Mouse (Mus musculus): ENCODE results near the gene B4gat1. TPM values are rescaled to one million over a fixed set of nuclear protein-coding genes. Genes with fewer than 3 reads are reported as not detected.

Gene B4gat1
- polyA plus RNA-seq, 1 experiment from 2014 or later: 36.2 TPM

DNA sequence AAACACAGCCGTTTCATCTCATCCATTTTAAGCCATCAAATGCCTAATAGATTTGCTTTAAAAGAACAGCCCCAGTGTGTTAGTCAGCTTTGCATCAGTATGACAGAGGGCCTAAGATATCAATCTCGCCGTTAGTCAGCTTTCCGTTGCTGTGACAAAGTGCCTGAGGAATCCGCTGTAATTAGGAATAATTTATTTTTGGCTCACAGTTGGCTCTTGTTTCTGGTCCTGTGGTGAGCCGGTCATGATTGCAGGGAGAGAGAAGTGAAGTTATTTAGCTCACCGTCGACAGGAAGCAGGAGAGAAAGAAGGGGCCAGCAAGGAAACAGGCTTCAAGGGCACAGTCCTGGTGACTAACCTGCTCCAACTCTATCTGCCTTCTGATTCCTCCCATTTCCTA, 25.5 kb upstream of the B4gat1 start:
- H3K4me3 ChIP-seq: no peak overlapping the region

GRCm38 (mm10) chr19:5014961-5015398, 23.6 kb upstream of the B4gat1 start:
- DNase-seq (ENCODE audit: extremely low spot score, low spot score): no peak
- Histone ChIP-seq H3K4me1 (peaks cover 9% of the 10 kb centered on the region), H3K9me3 (no peaks in the 10 kb centered on the region), H3K27ac (no peak overlapping the region), H3K4me3 (no peak overlapping the region), H3K36me3 (replicated peaks) (no peaks in the 10 kb centered on the region), H3K27me3 (ENCODE audit: poor library complexity, severe bottlenecking) (no peaks in the 10 kb centered on the region)
- 18% methylated on average over 8 of the region's 8 CpGs for WGBS

More for the DNA sequence above, 25.5 kb upstream of the B4gat1 start:
- WGBS: 84% methylated on average over 8 of the region's 8 CpGs
- Histone ChIP-seq H3K27ac (no peak overlapping the region), H3K4me1 (peaks cover 9% of the 10 kb centered on the region), H3K9me3 (no peaks in the 10 kb centered on the region), H3K27me3 (ENCODE audit: poor library complexity, severe bottlenecking) (no peaks in the 10 kb centered on the region), H3K36me3 (replicated peaks) (no peaks in the 10 kb centered on the region)
- no peak for DNase-seq (ENCODE audit: extremely low spot score, low spot score)

GRCm38 (mm10) chr19:5016221-5016742, 22.3 kb upstream of the B4gat1 start:
- no peak for DNase-seq (ENCODE audit: extremely low spot score, low spot score)
- 56% methylated on average over 10 of the region's 10 CpGs for WGBS

DNA sequence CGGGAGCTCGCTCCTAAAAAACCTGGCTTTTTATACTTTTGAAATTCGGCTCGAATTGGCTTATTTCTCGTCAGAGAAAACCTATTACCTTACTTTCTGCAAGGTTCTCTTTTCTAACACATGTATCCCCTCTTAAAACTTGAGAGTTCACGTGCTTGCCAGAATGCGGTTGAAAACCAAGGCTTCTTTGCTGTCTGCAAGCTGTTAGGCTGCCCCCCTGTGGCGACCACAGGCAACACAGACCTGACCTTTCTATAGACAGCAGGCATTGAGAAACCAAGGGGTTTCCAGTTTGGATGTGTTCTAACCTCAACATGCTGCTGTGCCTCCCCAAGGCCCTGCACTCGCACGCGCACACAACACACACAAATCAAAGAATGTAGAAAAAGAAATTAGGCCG, 21.8 kb upstream of the B4gat1 start:
- Histone ChIP-seq H3K9me3 (no peaks in the 10 kb centered on the region), H3K4me3 (peak overlapping the region; percentile 19), H3K4me1 (peaks cover 9% of the 10 kb centered on the region), H3K36me3 (replicated peaks) (no peaks in the 10 kb centered on the region), H3K27me3 (ENCODE audit: poor library complexity, severe bottlenecking) (no peaks in the 10 kb centered on the region), H3K27ac (no peak overlapping the region)
- DNase-seq (ENCODE audit: extremely low spot score, low spot score): peak; percentile 69
- 24% methylated on average over 12 of the region's 12 CpGs for WGBS

More at GRCm38 (mm10) chr19:5016221-5016742, 22.3 kb upstream of the B4gat1 start:
- no peaks in the 10 kb centered on the region for H3K27me3 ChIP-seq (ENCODE audit: poor library complexity, severe bottlenecking)
- H3K36me3 ChIP-seq (replicated peaks): no peaks in the 10 kb centered on the region
- H3K9me3 ChIP-seq: no peaks in the 10 kb centered on the region
- peak overlapping the region; percentile 19; the same call in 1 of the 2 replicates for H3K4me3 ChIP-seq
- no peak overlapping the region for H3K27ac ChIP-seq
- H3K4me1 ChIP-seq: peaks cover 9% of the 10 kb centered on the region

DNA sequence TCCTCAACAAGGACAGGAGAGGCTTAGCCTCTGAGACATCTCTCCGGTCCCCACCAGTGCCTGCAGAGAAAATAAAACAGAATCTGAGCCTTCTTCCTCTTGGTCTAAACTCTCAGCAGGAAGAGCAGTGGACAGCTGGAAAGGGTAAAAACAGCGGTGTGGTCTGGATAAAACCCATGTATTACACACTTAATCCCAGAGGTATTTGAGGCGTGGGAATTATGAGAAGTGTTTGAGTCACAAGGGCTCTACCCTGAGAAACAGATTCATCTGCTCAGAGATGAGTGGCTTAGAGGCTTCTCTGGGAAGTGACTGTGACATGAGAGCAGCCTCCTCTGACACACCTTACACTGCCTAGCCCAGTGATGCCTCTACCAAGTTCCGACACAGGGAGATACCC, 21.0 kb upstream of the B4gat1 start:
- no peak overlapping the region for H3K27ac ChIP-seq
- no peaks in the 10 kb centered on the region for H3K36me3 ChIP-seq (replicated peaks)
- H3K4me3 ChIP-seq: no peak overlapping the region
- 92% methylated on average over 4 of the region's 4 CpGs for WGBS
- peaks cover 9% of the 10 kb centered on the region for H3K4me1 ChIP-seq
- no peaks in the 10 kb centered on the region for H3K27me3 ChIP-seq (ENCODE audit: poor library complexity, severe bottlenecking)
- H3K9me3 ChIP-seq: no peaks in the 10 kb centered on the region
- DNase-seq (ENCODE audit: extremely low spot score, low spot score): no peak

DNA sequence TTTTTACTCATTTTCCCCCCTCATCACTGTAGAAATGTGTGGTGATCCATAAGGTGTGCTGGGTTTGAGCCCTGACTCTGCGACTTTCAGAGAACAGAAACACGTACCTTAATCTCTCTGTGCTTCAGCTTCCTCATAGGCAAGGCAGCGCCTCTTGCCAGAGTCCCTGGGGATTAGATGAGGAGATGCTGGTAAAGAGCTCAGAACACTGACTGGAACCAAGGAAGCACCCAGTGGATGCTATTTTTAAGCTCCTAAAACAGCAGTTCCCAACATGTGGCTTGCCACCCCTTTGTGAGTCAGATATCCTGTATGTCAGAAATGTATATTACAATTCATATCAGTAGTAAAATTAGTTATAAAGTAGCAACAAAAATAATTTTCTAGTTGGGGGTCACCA, 20.4 kb upstream of the B4gat1 start:
- WGBS: 78% methylated on average over 3 of the region's 3 CpGs

GRCm38 (mm10) chr19:5021416-5021815, 17.2 kb upstream of the B4gat1 start:
- Histone ChIP-seq H3K27me3 (ENCODE audit: poor library complexity, severe bottlenecking) (no peaks in the 10 kb centered on the region), H3K9me3 (no peaks in the 10 kb centered on the region), H3K4me1 (peaks cover 26% of the 10 kb centered on the region), H3K36me3 (replicated peaks) (peaks cover 11% of the 10 kb centered on the region), H3K4me3 (no peak overlapping the region), H3K27ac (no peak overlapping the region)
- no peak for DNase-seq (ENCODE audit: extremely low spot score, low spot score)
- 94% methylated on average over 2 of the region's 2 CpGs for WGBS

More for the DNA sequence above, 20.4 kb upstream of the B4gat1 start:
- no peaks in the 10 kb centered on the region for H3K9me3 ChIP-seq
- no peak overlapping the region for H3K27ac ChIP-seq
- H3K4me3 ChIP-seq: no peak overlapping the region
- no peaks in the 10 kb centered on the region for H3K36me3 ChIP-seq (replicated peaks)
- DNase-seq (ENCODE audit: extremely low spot score, low spot score): no peak
- H3K4me1 ChIP-seq: peaks cover 10% of the 10 kb centered on the region
- no peaks in the 10 kb centered on the region for H3K27me3 ChIP-seq (ENCODE audit: poor library complexity, severe bottlenecking)

DNA sequence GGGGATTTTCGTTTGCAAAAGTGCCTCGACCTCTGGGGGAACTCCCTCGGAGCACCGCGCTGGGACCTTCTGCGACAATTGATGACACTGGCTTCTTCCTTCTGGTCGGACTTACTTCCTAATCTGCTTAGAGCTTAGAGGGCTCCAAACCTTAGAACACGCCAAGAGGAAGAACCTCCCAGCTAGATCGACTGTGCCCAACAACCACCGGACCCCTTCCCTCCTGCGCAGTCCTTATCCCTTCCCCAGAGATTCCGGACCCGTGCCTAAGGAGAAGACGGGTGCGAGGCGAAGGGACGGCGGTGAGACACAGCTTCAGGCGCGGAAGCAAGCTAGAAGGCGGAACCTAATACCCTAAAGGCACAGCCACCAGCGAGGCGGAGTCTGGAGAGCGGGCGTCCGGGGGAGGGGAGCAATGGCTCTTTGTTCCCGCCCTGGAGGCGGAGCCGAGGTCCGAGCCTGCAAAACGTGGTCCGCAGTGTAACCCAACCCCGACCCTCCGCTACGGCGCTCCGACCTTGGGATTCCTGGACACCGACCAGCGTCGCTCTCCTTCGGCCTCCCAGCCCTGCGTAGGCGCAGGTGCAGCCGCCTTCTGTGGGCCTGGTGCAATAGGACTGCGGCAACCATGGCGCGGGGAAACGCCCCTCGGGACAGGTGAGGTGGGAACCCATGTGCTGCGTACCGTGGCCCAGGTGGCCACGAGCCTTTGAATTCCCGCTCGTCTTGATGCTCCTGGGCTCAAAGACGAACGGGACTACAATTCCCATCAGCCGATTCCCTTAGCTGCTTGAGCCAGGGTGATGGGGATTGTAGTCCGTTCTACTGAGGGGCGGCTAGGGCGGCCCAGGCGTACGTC, 14.8 kb upstream of the B4gat1 start, which contains the start of gene Slc29a2:
Slc29a2 (plus strand) TSS at position 240 of the 859 bp plus-strand sequence.
- Histone ChIP-seq H3K27ac (peak within 1 kb of the TSS; percentile 93), H3K9me3 (no peaks in the 10 kb centered on the region), H3K4me3 (peak within 1 kb of the TSS; percentile 74), H3K27me3 (ENCODE audit: poor library complexity, severe bottlenecking) (no peaks in the 10 kb centered on the region), H3K4me1 (peaks cover 23% of the 10 kb centered on the region), H3K36me3 (replicated peaks) (peaks cover 35% of the 10 kb centered on the region)
- under 1% methylated on average over 62 of the region's 62 CpGs for WGBS
- peak; percentile 94 for DNase-seq (ENCODE audit: extremely low spot score, low spot score)

DNA sequence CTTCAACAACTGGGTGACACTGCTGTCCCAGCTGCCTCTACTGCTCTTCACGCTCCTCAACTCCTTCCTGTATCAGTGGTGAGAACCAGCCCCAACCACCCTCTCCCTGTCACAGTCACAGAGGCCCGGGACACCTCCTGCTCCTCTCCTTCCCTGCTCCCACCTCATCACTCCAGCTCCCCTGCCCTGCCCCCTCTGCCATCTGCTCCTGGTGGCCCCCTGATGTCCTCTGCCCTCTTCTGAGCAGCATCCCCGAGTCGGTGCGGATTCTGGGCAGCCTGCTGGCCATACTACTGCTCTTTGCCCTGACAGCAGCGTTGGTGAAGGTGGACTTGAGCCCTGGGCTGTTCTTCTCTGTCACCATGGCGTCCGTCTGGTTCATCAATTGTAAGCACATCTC, 12.5 kb upstream of the B4gat1 start:
- Histone ChIP-seq H3K9me3 (no peaks in the 10 kb centered on the region), H3K4me3 (no peak overlapping the region; the same call in 1 of the 2 replicates), H3K36me3 (replicated peaks) (peaks cover 58% of the 10 kb centered on the region), H3K27ac (no peak overlapping the region), H3K4me1 (peaks cover 23% of the 10 kb centered on the region), H3K27me3 (ENCODE audit: poor library complexity, severe bottlenecking) (no peaks in the 10 kb centered on the region)
- no peak for DNase-seq (ENCODE audit: extremely low spot score, low spot score)
- WGBS: 95% methylated on average over 8 of the region's 8 CpGs

DNA sequence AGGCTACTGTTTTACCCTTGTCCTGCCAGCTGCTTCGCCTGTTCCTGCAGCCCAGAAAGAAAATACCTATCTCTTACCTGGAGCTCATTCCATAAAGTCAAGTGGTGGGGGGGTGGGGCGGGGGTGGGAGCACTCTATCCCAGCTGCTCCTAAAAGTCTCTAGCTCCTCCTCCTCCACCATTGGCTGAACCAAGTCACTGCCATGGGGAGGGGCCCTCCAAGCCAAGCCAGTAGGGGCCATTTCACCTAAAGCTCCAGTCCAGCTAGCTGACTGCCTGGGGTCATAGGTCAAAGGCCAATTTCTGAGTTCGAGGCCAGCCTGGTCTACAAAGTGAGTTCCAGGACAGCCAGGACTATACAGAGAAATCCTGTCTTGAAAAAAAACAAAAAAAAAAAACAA, 5.9 kb upstream of the B4gat1 start:
- peaks cover 46% of the 10 kb centered on the region for H3K36me3 ChIP-seq (replicated peaks)
- no peaks in the 10 kb centered on the region for H3K9me3 ChIP-seq
- WGBS: 89% methylated on average over 3 of the region's 3 CpGs
- DNase-seq (ENCODE audit: extremely low spot score, low spot score): no peak
- no peak overlapping the region for H3K27ac ChIP-seq
- peaks cover 11% of the 10 kb centered on the region for H3K4me1 ChIP-seq
- no peak overlapping the region for H3K4me3 ChIP-seq
- H3K27me3 ChIP-seq (ENCODE audit: poor library complexity, severe bottlenecking): no peaks in the 10 kb centered on the region

GRCm38 (mm10) chr19:5036577-5036976, 2.0 kb upstream of the B4gat1 start:
- Histone ChIP-seq H3K27me3 (ENCODE audit: poor library complexity, severe bottlenecking) (peaks cover 11% of the 10 kb centered on the region), H3K36me3 (replicated peaks) (peaks cover 7% of the 10 kb centered on the region), H3K9me3 (no peaks in the 10 kb centered on the region), H3K4me3 (no peak overlapping the region), H3K4me1 (peaks cover 45% of the 10 kb centered on the region), H3K27ac (no peak overlapping the region)
- 83% methylated on average over 4 of the region's 4 CpGs for WGBS
- DNase-seq (ENCODE audit: extremely low spot score, low spot score): no peak

DNA sequence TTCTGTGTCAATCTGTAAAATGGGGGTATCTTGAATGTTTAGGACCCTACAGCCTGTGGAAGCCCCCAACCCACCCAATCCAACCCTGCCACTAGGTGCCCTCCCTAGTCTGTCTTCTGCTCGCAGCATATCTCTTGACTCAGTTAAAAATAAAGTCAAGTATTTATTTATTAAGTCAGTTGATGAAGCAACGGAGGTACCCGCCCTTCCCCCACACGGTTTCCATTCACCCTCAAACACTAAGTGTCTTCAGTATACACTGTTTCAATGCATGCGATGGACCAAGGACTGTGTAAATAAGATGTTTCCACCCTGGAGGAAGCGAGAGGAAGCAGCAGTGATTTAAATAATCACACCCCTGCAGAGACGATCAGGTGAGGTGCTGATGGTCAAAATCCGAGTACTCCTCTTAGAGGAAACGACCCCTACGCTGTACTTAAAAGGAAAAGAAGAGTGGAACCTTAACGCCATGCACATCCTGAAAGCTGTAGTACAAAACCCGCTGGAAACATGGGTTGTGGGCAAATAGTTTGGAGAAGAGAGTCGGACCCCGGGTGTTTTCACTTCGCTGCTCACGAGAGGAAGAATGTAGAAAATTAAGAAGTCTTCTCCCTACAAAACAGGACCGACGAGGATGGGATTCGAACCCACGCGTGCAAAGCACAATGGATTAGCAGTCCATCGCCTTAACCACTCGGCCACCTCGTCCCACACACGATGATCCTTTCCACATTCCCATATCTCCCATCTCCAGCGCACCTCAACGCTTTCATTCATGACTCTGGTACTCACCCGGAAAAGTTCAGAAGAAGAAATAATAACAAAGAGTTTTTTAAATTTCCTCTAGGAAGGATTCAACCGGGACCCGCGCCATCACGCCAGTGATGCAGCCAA, 701 bp upstream of the B4gat1 start:
- peak; percentile 90 for DNase-seq (ENCODE audit: extremely low spot score, low spot score)
- H3K36me3 ChIP-seq (replicated peaks): peaks cover 4% of the 10 kb centered on the region
- H3K27ac ChIP-seq: peak overlapping the region; percentile 94
- peak overlapping the region; percentile 92 for H3K4me3 ChIP-seq
- H3K4me1 ChIP-seq: peaks cover 57% of the 10 kb centered on the region
- peaks cover 11% of the 10 kb centered on the region for H3K27me3 ChIP-seq (ENCODE audit: poor library complexity, severe bottlenecking)
- WGBS: 7% methylated on average over 32 of the region's 32 CpGs
- no peaks in the 10 kb centered on the region for H3K9me3 ChIP-seq

Data from forebrain, embryonic 10.5 days (tissue).